Mouse (Mus musculus) adrenal gland, postnatal 14 days (tissue): ENCODE measurements at regions not wholly inside any gene's neighbourhood (a gene's known extent, or its start where the extent isn't known, plus 50 kb on each side); places are given as distances from the start of the nearest gene placed in this dataset.

ENCODE experiments used
- DNase-seq: peaks from one replicate; pipeline ENCODE4 v3.0.0; 2021; ENCODE audit warnings: mixed read lengths

GRCm38 (mm10) chr1:125307223-125307622 is 128.3 kb downstream of the Actr3 start:
- no peak for DNase-seq

- no peak for DNase-seq
Measured at GRCm38 (mm10) chr1:125298520-125299090, 136.9 kb downstream of the Actr3 start.

GRCm38 (mm10) chr1:125295646-125296045 is 139.9 kb downstream of the Actr3 start:
- no peak for DNase-seq

DNA sequence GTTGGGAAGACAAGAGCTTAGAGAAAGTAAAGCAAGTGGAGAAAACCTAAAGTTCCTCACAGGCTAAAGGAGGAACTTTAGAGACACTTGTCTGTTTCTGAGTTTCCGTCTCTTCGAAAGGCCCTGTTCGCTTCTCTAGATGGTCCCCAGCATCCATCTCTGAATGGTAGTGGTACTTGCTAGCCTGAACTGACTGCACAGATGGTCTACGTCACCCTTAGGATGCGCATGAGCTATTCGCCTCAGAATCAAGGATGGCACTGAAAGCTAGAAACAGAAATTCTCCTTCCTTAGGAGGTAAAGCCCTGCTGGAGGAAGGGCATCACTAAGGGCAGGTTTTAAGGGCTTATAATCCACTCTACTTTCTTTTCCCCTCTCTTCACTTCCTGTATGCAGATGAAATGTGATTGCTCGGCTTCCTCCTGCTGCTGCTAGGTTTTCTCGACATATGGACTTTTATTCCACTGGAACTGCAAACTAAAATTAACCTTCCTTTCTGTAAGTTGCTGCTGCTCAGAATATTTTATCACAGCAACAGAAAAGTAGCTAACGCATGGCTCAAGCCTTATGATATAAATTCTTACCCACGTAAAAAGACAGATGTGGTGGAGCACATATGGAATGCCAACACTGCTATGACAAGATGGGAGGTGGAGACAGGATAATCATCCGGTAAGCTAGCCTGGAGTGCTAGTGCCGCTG is 145.1 kb downstream of the Actr3 start:
- no peak for DNase-seq

DNA sequence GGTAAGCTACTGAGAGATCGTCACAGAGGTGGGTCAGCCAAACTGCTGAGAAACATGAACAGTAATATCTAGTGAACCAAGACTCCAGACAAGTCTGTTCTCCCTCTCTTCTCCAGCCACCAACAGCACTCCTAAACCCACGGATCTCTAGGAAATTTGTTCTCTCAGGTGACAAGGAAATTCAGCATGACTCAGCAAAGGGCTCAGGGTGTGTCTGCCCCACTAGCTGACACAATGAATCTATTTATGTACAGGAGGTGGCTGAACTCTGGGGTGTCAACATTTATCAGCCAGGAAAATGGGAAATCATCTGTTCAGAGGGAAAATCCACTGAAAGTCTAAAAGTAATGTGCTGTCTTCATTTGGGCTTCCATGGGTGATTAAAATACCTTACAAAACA is 149.2 kb downstream of the Actr3 start:
- DNase-seq = no peak

DNA sequence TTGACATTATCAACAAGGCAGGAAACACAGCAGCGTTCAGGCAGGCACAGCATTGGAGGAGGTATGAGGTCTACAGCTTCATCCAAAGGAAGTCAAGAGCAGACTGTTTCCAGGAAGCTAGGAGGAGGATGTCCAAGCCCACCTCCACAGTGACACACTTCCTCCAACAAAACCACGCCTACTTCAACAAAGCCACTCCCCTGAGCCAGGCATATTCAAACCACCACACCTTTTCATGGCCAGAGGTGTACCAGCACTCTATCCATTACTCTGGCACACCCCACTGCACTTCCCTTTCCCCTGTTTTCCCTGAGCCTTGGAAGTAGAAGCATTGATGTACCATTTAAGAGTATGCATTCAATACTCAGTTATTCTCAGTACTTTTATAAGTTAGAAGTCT is 150.8 kb downstream of the Actr3 start:
- DNase-seq = no peak

DNA sequence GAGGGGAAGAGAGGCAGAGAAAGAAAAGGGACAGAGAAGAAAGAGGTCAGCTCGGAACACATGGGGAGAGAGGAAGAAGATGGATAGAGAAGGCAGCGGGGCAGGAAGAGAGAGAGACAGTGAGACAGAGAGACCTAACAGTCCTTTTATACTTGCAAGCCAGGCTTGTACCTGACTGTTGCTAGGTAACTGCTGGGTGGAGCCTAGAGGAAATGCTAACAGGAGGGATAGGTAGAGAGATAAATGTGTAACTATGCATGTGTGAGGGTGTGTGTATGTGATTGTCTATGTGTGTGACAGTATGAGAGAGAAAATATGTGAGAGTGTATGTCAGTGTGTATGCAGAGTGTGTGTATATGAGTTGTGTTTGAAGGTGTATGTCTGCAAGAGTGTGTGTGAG is 161.8 kb downstream of the Actr3 start:
- DNase-seq = no peak

GRCm38 (mm10) chr1:125263684-125264083 is 171.8 kb downstream of the Actr3 start:
- no peak for DNase-seq

DNA sequence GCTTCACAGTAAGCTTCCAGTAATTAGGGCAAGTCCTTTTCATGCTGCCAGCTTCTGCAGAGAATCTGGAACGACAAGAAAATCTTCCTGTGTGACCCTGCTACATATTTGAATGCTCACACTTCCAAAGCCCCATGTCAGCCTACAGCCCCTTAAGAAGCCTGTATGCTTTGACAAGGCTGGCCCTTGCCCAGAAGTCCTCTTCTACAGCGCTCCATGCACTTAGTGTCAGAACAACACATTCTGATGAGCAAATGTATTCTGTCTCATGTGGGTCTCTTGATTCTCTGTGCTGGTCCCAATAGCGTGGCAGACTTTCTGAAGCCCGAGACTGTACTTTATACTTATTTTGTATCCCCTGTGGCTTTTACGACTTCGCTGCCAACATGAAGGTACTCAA is 172.5 kb downstream of the Actr3 start:
- DNase-seq = no peak

DNA sequence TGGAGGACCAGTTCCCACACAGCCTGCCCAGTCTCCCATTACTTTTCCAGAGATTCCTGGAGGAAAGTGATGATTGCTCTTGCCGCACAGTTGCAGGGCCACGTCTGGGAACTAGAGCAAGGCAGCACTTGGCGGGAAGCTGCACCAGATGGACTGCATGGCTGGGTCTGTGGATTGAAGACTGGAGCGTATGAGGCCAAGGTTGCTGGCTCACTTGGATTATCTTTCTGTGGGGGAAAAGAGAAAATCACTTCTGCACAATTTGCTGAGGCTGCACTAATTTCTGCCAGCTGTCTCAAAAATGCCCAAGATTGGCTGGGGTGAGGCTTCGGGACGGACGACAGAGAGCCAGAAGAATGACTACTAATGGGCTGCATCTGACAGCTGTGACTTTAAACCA is 193.2 kb downstream of the Actr3 start:
- no peak for DNase-seq

- DNase-seq = no peak
Measured at GRCm38 (mm10) chr1:125241717-125242116, 193.8 kb downstream of the Actr3 start.

DNA sequence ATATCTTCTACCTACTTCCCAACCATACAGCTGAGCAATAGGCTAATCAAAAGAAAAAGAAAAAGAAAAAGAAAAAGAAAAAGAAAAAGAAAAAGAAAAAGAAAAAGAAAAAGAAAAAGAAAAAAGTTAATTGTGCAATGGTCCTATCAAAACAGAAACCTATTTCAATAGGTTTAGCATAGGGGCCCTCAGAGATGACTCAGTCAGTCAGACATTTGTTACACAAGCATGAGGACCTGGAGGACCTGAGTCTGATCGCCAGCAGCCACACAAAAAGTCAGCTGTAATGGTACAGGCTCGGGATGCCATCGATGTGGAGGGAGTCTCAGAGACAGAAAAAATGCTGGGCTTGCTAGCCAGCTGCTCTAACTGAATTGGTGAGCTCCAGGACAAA is 197.9 kb downstream of the Actr3 start:
- no peak for DNase-seq

DNA sequence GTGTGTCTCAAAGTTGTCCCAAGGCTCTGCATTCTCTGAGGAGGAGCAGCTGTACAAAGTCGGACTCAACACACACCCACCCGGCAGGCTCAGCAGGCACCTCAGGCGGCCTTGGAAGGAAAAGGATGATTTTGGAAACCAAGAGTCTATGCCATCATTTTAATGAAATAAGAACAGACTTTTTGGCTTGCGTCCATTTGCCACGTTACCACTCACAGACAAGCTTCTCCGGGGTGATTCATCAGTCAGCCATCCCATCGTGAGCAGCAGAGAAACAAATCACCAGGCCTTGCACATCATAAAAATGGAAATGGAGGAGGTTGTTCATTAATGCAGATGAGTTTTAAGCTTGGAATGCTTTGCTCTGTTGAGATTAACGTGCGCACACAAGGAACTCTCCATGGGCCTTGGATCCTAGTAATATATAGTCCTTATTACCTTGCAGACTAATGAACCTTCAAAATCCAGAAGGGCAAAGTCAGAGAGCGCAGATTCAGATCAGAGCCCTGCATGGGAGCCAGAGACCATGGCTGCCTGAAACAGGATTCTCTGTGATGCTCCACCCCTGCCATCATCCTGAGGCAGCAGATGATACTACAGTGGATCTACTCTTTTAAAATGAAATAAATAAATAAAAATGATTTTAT is 198.5 kb downstream of the Actr3 start:
- DNase-seq = peak; percentile 28

DNA sequence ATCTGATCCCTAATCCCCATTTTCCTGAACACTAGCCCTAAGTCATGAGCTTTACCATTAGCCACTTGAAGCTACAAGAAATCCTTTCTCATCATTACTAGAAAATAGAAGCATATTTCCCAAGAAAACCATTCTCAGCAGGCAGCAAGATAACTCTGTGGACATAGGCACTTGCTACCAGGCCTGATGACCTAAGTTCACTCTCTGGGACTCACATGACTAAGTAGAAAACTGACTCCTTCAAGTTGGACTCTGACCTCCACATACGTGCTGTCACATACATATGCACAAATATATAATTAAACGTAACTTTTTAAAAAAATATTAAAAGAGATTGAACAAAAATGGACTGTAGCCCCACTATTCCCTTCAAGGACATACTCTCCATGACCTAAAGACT is 200.8 kb downstream of the Actr3 start:
- DNase-seq = no peak

DNA sequence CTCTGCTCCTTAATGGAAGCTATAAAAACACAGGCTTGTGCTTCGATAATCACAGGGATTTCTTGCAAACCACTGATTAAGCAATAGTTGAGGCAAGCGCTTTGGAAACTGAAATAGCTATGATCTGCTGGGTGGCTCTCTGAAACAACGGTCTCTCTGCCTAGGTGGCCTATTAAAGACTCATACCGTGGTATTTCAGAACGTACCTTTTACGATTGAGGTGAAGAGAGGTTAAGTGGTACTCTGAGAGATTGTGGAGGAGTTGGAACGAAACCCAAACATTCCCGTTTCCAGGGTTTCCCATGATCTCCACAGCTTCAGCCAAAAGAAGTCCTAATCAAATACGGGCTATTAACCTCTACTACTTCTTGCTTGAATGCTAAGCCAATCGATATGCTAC is 212.2 kb downstream of the Actr3 start:
- no peak for DNase-seq

GRCm38 (mm10) chr1:125216192-125216591 is 219.3 kb downstream of the Actr3 start:
- DNase-seq = no peak

DNA sequence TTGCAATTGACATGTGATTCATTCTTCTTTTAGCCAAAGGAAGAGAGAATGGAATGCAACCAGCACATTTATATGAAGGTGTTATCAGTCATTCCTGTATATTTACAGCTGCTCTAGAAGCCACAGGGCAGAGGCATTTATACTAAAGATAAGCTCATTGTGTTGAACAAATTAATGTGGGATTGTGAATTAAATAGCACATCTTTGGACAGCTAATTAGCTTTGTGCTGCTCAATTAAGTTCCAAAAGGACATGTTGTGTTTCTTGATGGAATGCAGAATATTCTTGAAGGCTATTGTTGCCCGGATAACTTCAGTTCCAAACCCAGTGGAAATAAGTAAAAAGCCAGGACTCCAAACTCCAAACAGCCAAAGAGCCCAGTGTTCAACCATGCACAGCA is 248.4 kb downstream of the Actr3 start:
- DNase-seq = no peak

DNA sequence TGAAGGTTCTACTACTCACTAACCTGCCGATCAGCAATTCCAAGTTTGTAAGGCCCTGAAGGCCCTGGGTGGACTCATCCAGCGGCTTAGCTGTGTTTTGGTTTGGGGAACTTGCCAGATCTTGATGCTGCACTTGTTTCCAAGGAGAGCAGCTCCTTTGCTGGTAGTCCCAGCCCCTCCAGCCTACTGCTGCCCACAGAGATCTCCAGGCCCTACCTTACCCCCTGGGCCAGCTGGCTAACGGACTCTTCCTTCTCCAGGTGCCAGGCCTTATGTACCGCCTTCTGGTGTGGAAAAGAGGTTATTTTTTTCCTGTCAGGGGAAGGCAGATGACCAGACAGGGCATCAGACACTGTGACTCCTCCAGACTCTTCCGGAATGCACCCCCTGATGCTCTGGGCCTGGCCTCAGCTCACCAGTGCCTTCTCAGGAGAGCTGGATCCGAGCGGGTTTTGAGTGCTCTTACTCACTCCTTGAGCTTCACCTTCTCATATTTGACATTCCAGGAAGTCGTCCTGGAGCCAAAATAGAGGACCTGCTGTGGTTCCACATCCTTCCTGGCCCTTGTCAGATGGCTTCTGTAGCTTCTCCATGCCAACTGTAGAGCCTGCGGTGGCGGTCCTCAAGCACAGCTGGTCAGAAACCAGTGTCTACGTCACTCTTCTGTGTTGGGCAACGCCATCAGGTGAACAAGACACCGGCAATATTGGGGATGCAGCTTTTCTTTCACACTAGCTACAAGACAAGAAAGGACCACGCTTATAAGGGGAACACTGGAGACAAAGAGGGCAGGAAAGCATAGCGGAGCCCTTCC is 259.2 kb downstream of the Actr3 start:
- no peak for DNase-seq

DNA sequence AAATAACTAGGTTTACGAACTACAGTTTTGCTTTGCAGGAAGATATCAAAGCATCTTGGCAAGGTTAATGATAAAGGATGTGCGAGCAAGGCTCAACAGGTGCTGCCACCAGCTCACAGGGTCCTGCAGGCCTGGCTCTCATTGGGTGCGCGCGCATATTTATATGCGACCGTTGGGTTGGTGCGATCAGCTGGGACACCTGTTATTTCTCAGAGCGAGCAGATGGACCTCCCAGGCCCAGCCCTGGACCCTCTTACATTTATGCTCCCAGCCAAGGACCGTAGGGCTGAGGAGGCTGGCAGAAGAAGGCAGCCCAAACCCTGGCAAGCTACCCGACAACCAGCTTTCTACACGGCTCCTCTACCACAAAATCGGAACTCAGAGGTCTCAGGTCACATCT is 260.8 kb downstream of the Actr3 start:
- no peak for DNase-seq

DNA sequence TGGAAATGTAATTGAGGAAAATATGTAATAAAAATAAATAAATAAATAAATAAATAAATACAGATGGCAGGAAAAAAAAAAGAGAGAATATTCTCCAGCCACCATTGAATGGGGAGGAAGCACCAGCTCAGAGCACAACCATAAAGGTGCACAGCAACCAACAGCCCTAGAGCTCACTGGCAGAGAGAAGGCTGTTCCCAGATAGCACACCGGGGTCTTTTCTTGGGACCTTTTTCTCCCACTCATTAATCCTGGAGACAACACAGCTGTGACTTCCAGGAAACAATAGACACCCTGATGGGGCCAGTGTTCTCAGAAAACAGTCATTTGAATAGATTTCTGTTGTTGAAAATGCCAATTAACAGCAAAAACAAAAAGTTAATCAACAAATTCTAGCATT is 263.1 kb downstream of the Actr3 start:
- DNase-seq = no peak

- DNase-seq = no peak
Measured at GRCm38 (mm10) chr1:125165226-125165625, 270.3 kb downstream of the Actr3 start.

GRCm38 (mm10) chr1:125158481-125158880 is 277.0 kb downstream of the Actr3 start:
- no peak for DNase-seq

- no peak for DNase-seq
Measured at GRCm38 (mm10) chr1:125156093-125156492, 279.4 kb downstream of the Actr3 start.
